Mouse (Mus musculus) spleen, adult 2 months (tissue): ENCODE results near the gene Rab7. TPM values are rescaled to one million over a fixed set of nuclear protein-coding genes. Genes with fewer than 3 reads are reported as not detected.

Experiments used
- DNase-seq, 2 experiments: peaks; one replicate each; pipeline versions ENCODE4 v3.0.0 to v3.0.0-alpha.2; 2012 to 2021; ENCODE audit warnings: low spot score in 2 of 2, low read depth in 1 of 2
- H3K27ac ChIP-seq: fragments of 200-500 bp; 2 replicates; pipeline ENCODE4 v1.5.1; 2012; ENCODE audit warnings: low read length, inconsistent platforms; ENCODE audit not compliant: insufficient read depth
- H3K27me3 ChIP-seq: fragments of 200-500 bp; 2 replicates; pipeline ENCODE4 v1.6.1; 2012; ENCODE audit warnings: mild to moderate bottlenecking, moderate library complexity, low read length, inconsistent platforms; ENCODE audit not compliant: control insufficient read depth, insufficient read depth
- H3K36me3 ChIP-seq: fragments of 200-500 bp; 2 replicates; pipeline ENCODE4 v1.6.1; 2012; ENCODE audit warnings: mild to moderate bottlenecking, low read length, inconsistent platforms; ENCODE audit not compliant: control insufficient read depth, insufficient read depth
- H3K4me1 ChIP-seq: fragments of 200-500 bp; 2 replicates; pipeline ENCODE4 v1.6.1; 2011; ENCODE audit warnings: inconsistent platforms; ENCODE audit not compliant: control insufficient read depth, insufficient read depth, insufficient read length
- H3K4me3 ChIP-seq: fragments of 200-500 bp; 2 replicates; pipeline ENCODE4 v1.5.1; 2011; ENCODE audit warnings: mild to moderate bottlenecking, inconsistent platforms; ENCODE audit not compliant: insufficient read depth, insufficient read length; ENCODE audit errors: extremely low read depth
- CTCF ChIP-seq: fragments of 200-500 bp; IDR thresholded peaks from 2 replicates; pipeline ENCODE4 v1.5.1; 2011; ENCODE audit warnings: mild to moderate bottlenecking, inconsistent platforms; ENCODE audit not compliant: insufficient read depth, insufficient read length, insufficient replicate concordance; ENCODE audit errors: extremely low read depth
- POLR2A ChIP-seq: fragments of 200-500 bp; IDR thresholded peaks from 2 replicates; pipeline ENCODE4 v1.6.1; 2011; ENCODE audit warnings: low read depth, low read length, inconsistent platforms
- WGBS: fragments of 180-500 bp; shearing (Covaris S2); methylation state at CpG from one replicate; pipeline ENCODE4 v1.1.7; 2018; 5-methylcytosine and 5-hydroxymethylcytosine counted together
- polyA plus RNA-seq: library from polyadenylated mRNA; depleted of rRNA; stranded (reverse); fragments of >200 nt; gene quantifications from 2 replicates; pipeline ENCODE4 v1.2.3, GENCODE M21; 2012

The Rab7 gene
- polyA plus RNA-seq, 1 experiment: 76.4 TPM

DNA sequence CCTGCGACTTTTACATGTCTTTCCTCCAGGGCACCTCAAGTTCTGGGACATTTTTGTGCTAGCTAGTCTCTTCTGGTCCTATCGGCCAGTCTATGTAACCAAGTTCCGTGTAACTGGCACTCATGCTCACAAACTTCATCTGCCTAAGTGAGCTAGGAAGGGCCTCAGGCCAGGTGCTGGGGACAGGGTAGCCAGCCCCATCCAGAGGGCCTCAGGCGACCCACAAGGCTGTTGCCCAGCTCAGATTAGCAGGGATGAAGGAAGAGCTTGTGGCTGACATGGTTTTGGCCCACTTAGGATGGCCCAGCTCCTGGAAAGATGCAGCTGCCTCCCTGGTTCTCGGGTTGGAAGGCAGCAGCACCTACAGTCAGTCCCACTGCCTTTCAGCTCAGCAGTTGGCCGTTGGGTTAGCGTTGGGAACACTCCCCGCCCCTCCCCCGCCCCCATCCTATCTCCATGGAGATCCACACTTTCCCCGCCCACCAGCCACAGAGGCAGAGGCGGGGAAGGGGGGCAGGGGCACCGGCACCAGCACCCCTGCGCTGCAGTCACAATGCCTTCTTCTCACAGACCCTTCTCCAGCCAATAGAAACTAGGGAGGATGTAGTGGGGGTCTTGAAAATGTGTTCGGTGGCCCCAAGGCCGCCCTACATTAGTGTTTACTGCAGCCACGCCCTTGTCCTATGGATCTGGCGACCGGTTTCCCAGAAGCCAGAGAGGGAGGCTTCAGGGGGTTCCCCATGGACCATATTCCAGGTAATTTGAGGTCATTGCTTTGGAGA, 51.1 kb downstream of the Rab7 start:
- Histone ChIP-seq H3K27me3 (no peaks in the 10 kb centered on the region), H3K27ac (no peak overlapping the region), H3K4me3 (no peak overlapping the region), H3K36me3 (no peaks in the 10 kb centered on the region), H3K4me1 (no peaks in the 10 kb centered on the region)
- DNase-seq: no peak
- TF ChIP-seq CTCF (no peak), POLR2A (no peak)
- 58% methylated on average over 18 of the region's 18 CpGs for WGBS

DNA sequence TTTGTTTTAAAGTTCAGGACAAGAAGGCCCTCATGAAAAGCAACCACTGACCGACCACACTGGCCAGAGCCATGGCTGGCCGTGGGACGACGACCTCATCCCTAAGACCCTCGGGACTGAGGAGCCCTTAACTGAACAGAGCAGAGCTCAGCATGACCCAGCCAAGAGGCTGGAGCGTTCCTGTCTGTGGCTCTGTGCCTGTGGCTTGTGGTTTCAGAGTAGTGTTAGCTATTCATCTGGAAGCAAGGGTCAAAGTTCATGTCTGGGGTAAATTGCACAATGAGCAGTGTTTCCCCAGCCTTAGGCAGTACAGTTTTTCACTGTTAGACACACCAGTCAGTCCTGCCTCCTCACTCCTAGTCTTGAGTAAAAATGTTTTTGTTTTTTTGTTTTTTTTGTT, 52.3 kb downstream of the Rab7 start:
- no peaks in the 10 kb centered on the region for H3K36me3 ChIP-seq
- H3K27me3 ChIP-seq: no peaks in the 10 kb centered on the region
- no peaks in the 10 kb centered on the region for H3K4me1 ChIP-seq
- TF ChIP-seq CTCF: no peak
- no peak for TF ChIP-seq POLR2A
- H3K27ac ChIP-seq: no peak overlapping the region
- WGBS: 39% methylated on average over 6 of the region's 6 CpGs
- no peak overlapping the region for H3K4me3 ChIP-seq
- no peak for DNase-seq

DNA sequence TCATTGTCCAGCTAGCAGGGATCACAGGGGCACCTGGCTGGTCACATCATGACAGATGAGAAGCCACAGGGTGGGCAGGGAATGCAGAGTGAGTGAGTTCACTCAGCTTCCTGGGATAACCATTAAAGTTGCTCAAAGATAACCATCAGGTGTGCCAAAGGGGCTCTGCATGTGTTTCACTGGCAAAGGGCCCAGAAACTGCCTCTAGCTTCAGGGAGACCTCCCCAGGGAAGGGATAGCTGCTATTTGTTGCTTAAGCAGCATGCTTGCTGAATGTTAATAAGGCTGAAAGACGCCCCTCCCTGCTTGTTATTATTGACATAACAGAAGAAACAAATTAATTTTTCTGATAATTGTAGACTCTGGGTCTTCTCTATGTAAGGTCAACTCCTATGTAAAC, 53.2 kb downstream of the Rab7 start:
- WGBS: 95% methylated on average over 1 of the region's 1 CpGs
- no peak for TF ChIP-seq CTCF
- no peak for TF ChIP-seq POLR2A
- no peaks in the 10 kb centered on the region for H3K27me3 ChIP-seq
- H3K4me1 ChIP-seq: no peaks in the 10 kb centered on the region
- no peak for DNase-seq
- H3K4me3 ChIP-seq: no peak overlapping the region
- no peaks in the 10 kb centered on the region for H3K36me3 ChIP-seq
- no peak overlapping the region for H3K27ac ChIP-seq

DNA sequence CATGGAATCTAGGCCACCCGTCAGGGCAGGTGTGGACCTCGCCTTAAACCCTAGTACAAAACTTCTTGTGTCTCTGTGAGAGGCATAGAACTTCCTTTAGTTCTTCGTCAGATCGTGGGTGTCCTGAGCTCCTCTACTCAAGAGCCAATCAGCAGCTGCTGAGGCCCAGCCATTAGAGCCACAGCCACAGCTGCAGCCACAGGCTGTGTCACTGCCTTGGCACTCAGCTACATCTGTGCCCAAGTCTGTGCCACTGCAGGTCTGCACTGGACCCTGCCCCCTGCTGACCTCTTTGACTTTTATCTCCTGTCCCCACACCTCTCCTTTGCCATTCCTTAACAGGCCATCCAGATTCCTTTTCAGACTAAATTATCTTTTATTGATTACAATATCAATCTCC, 53.9 kb downstream of the Rab7 start:
- 50% methylated on average over 4 of the region's 4 CpGs for WGBS
- H3K4me3 ChIP-seq: no peak overlapping the region
- no peak for DNase-seq
- TF ChIP-seq CTCF (no peak), POLR2A (no peak)
- H3K27ac ChIP-seq: no peak overlapping the region
- H3K4me1 ChIP-seq: no peaks in the 10 kb centered on the region
- no peaks in the 10 kb centered on the region for H3K27me3 ChIP-seq
- H3K36me3 ChIP-seq: no peaks in the 10 kb centered on the region

DNA sequence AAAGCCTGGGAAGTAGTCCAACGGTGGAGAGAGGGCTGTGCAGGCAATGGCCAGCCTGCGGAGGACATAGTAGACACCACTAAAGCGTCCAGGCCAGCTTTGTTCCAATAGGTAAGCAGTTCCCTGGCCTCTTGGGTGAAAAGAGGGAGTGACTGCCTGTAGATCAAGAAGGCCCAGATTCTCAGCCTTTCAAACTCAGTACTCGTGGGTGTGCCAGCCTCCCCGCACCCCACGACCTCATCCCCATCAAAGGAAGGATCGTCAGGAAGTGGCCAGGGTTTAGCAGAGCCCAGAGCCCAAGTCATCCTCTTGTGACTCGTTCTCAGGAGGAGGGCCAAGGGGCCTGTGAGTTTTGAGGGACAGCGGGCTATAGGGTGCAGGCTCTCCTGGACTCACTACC, 62.6 kb downstream of the Rab7 start:
- no peak for TF ChIP-seq CTCF
- TF ChIP-seq POLR2A: no peak
- whole genome bisulfite sequencing: 60% methylated on average over 9 of the region's 9 CpGs
- Histone ChIP-seq H3K4me1 (peaks cover 12% of the 10 kb centered on the region), H3K27ac (no peak overlapping the region), H3K4me3 (no peak overlapping the region), H3K27me3 (peaks cover 21% of the 10 kb centered on the region), H3K36me3 (no peaks in the 10 kb centered on the region)
- DNase-seq: no peak

DNA sequence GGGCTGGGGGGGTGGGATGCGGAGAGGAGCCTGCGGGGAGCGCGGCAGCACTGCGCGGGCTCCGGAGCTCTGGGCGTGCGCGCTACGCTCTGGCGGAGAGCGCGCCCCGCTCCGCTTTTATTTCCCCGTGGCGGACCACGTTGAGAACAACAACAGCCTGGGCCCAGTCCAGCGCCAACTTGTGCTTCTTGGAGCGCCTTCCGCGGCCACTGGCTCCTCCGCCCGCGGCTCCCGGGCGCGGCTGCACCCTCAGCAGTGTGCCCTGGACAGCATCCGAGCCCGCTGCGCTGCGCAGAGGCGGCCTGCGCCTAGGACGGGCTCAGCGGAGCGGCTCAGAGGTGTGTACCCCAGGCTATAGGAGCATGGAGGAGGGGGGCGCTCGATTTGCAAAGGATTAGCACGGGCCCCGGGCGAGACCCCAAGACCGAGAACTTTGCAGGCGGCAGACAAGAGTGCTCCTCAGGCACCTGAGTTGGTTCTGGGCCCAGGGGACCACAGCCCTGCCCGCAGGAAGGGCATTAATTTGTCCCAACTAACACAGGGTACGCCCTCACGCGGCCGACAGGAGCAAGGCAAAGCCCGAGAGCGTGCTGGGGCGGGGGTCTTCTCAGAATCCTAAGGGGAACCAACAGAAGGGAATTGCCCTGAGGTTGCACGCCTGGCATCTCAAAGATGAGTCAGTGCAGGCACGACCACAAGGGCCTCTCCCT, 63.4 kb downstream of the Rab7 start, which contains the start of gene H1fx:
Gene H1fx (minus strand): TSS at position 91 of the 710 bp plus-strand sequence.
- DNase-seq: peak in 1 of 2 experiments; percentile 4
- Histone ChIP-seq H3K4me1 (peaks cover 12% of the 10 kb centered on the region), H3K27ac (no peak within 1 kb of the TSS), H3K27me3 (peaks cover 21% of the 10 kb centered on the region), H3K4me3 (peak within 1 kb of the TSS; percentile 48; the same call in 1 of the 2 replicates), H3K36me3 (no peaks in the 10 kb centered on the region)
- TF ChIP-seq POLR2A: no peak
- no peak for TF ChIP-seq CTCF
- WGBS: 1% methylated on average over 37 of the region's 55 CpGs
